Mouse (Mus musculus) brain, embryonic 14.5 days (tissue): Measurements from ENCODE around the gene Olfr54. TPM values are rescaled to one million over a fixed set of nuclear protein-coding genes. Genes with fewer than 3 reads are reported as not detected.
"Not testable (repeated sequence)": the region's sequence is repeated elsewhere in the genome, so short reads cannot be mapped to it uniquely, and the experiment has no call there.

Experiments used
- DNase-seq: peaks from one replicate; pipeline ENCODE4 v3.0.0-alpha.2; 2011; ENCODE audit warnings: low read depth
- CTCF ChIP-seq: fragments of 200-500 bp; IDR thresholded peaks from 2 replicates; pipeline ENCODE4 v1.5.1; 2012; ENCODE audit warnings: inconsistent platforms, mild to moderate bottlenecking, moderate library complexity, borderline replicate concordance; ENCODE audit not compliant: insufficient read depth, insufficient read length; ENCODE audit errors: extremely low read depth
- POLR2A ChIP-seq: fragments of 200-500 bp; IDR thresholded peaks from 2 replicates; pipeline ENCODE4 v1.6.1; 2012; ENCODE audit warnings: mild to moderate bottlenecking, inconsistent platforms, borderline replicate concordance; ENCODE audit not compliant: poor library complexity, insufficient read depth, insufficient read length, severe bottlenecking; ENCODE audit errors: extremely low read depth
- polyA plus RNA-seq: library from polyadenylated mRNA; depleted of rRNA; stranded (reverse); fragments of >200 nt; gene quantifications from 2 replicates; pipeline ENCODE4 v1.2.3, GENCODE M21; 2012; rRNA removed

The Olfr54 gene
- polyA plus RNA-seq, 1 experiment: not detected

DNA sequence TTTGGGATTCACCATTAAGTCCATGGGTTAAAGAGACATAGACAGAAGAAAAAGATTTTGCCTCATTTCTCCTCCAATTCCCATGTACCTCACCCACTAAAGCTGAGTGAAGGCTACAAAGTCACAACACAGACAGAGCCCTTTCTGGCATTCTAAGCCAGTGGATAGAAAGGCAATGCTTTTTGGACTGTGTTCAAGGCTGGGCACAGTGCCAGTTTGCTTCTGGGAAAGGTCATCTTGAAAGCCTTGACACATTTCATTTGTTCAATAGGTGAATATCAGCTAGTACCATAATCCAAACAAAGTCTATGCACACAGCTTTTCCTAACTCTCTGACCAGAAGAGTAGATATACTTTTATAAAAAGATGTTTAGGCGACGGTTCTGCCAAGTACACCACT, 21.9 kb downstream of the Olfr54 start:
- peak; percentile 4 for DNase-seq
- TF ChIP-seq CTCF (no peak), POLR2A (no peak)

GRCm38 (mm10) chr11:51044776-51045175, 30.7 kb downstream of the Olfr54 start:
- not testable (repeated sequence) for DNase-seq

DNA sequence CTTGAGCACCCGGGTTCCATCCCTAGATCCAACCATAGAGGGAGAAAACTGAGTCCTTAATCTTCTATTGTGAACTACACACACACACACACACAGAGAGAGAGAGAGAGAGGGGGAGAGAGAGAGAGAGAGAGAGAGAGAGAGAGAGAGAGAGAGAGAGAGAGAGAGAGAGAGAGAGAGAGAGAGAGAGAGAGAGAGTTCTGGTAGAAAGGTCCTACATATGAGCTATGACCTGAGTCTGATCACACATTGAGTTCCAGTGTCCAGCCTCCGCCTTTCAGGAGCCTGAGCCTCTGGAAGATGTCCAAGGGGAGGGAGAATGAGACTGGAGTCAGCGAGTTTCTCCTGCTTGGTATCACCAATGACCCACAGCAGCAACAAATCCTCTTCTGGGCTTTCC, 33.8 kb downstream of the Olfr54 start, which contains the start of gene Olfr1375:
Gene Olfr1375, plus strand, starts transcription at position 301 of the 400 bp plus-strand sequence.
- DNase-seq: not testable (repeated sequence)

DNA sequence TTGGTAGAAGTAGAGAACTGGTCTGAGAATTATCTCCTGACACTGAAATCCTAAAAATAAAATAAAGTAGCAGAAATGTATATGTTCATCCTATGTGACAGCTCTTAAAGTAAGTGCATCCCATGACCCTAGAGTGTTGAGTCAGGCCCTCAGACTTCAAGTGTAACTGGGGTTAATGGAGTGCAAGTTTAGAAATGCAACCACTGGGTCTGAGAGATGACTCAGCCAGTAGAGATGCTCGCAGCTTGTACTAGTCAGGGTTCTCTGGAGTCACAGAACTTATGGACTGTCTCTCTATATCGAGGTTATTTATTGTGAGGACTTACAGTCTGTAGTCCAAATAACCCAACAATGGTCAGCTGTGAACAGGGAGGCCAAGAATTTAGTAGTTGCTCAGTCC, 37.6 kb downstream of the Olfr54 start:
- no peak for TF ChIP-seq POLR2A
- TF ChIP-seq CTCF: no peak
- DNase-seq: no peak

- TF ChIP-seq CTCF: peak; percentile 47; the same call in 1 of the 2 replicates
- TF ChIP-seq POLR2A: no peak
- DNase-seq: peak; percentile 14
Observed at GRCm38 (mm10) chr11:51053230-51053629, 39.2 kb downstream of the Olfr54 start.

- peak; percentile 94 for DNase-seq
- TF ChIP-seq CTCF (peak; percentile 17; the same call in 1 of the 2 replicates), POLR2A (no peak; the same call in 1 of the 2 replicates)
Observed at GRCm38 (mm10) chr11:51059151-51059571, 45.1 kb downstream of the Olfr54 start, which contains the start of gene Zfp354a. Gene Zfp354a, plus strand, starts transcription at chr11:51059257.

- TF ChIP-seq CTCF: no peak
- no peak for TF ChIP-seq POLR2A
- no peak for DNase-seq
Observed at GRCm38 (mm10) chr11:51059640-51060039, 45.6 kb downstream of the Olfr54 start.

- TF ChIP-seq CTCF: no peak
- TF ChIP-seq POLR2A: no peak
- no peak for DNase-seq
Observed at GRCm38 (mm10) chr11:51060981-51061380, 46.9 kb downstream of the Olfr54 start.

DNA sequence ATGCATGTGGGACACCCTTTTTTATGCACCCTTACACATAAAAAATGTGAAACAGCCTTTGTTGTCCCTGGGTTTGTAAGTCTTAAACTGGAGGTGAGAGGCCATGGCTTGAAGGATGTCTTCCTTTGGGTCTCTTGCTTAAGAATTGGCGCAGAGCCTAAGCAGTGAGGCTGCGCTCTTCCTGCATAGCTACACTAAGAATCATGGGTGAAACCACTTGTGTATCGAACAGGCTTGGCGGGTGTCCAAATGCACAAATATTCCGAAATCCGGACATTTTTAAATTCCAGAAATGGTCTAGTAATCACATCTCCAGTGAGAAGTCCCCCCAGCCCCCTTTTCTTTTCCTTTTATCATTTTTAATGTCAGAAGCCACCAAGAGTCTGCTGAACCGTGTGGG, 49.2 kb downstream of the Olfr54 start:
- TF ChIP-seq CTCF: no peak
- TF ChIP-seq POLR2A: no peak

DNA sequence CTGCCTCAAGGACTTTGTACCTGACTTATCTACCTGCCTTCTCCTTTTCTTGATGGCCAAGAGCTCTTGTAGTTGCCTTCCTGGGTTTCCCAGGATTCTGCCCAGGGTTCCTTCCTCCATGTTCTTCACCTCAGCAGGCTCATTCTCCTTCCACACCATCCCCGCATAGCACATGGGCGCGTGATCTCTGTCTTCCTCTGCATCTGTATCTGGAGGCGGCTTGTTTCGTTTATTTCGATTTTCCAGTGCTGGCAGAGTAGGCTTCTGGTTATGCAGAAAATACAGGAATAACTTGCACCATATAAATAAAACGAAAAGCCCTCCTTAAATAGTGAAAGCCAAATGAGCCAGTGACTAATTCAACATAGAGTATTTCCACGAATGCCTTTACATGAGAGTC, 49.8 kb downstream of the Olfr54 start:
- TF ChIP-seq CTCF (no peak), POLR2A (no peak)
- no peak for DNase-seq

More for the DNA sequence above, 49.2 kb downstream of the Olfr54 start:
- no peak for DNase-seq

Other genes with a start within 250 kb of the Olfr54 start
- 26.2 and 41.6 TPM in 2 replicates for gene Zfp354c, start 186.5 kb upstream of the Olfr54 start, polyA plus RNA-seq
- 1.1 and 1.4 TPM in 2 replicates for gene Zfp879, start 172.7 kb upstream of the Olfr54 start, polyA plus RNA-seq
- 0.05 and 0.14 TPM in 2 replicates for gene Grm6, start 163.6 kb upstream of the Olfr54 start, polyA plus RNA-seq
- gene Zfp454, start 126.6 kb upstream of the Olfr54 start, polyA plus RNA-seq: 11.0 and 11.1 TPM in 2 replicates
- gene Zfp2, start 98.1 kb upstream of the Olfr54 start, polyA plus RNA-seq: 20.7 and 25.5 TPM in 2 replicates
- 2.6 and 2.7 TPM in 2 replicates for gene Zfp354b, start 82.6 kb upstream of the Olfr54 start, polyA plus RNA-seq
- gene 4933414I15Rik, start 70.5 kb upstream of the Olfr54 start, polyA plus RNA-seq: not detected in 2 replicates
- gene Prop1, start 60.5 kb upstream of the Olfr54 start, polyA plus RNA-seq: not detected in 2 replicates
- not detected in 2 replicates for gene Olfr1378, start 47.7 kb upstream of the Olfr54 start, polyA plus RNA-seq
- not detected in 2 replicates for gene Olfr1377, start 32.3 kb upstream of the Olfr54 start, polyA plus RNA-seq
- gene Olfr51, start 10.6 kb upstream of the Olfr54 start, polyA plus RNA-seq: not detected in 2 replicates
- gene Olfr1375, start 33.9 kb downstream of the Olfr54 start, polyA plus RNA-seq: not detected in 2 replicates
- gene Zfp354a, start 45.0 kb downstream of the Olfr54 start, polyA plus RNA-seq: 11.4 and 11.6 TPM in 2 replicates
- not detected in 2 replicates for gene Gm12569, start 206.2 kb downstream of the Olfr54 start, polyA plus RNA-seq
- 155 and 168 TPM in 2 replicates for gene Clk4, start 247.5 kb downstream of the Olfr54 start, polyA plus RNA-seq
- 0.19 TPM in 2 replicates for gene BC049762, start 248.8 kb downstream of the Olfr54 start, polyA plus RNA-seq